Mouse (Mus musculus): ENCODE results near the gene Map3k1. TPM values are rescaled to one million over a fixed set of nuclear protein-coding genes. Genes with fewer than 3 reads are reported as not detected.

The Map3k1 gene
- total RNA-seq, 2 experiments from 2014 or later: 8.8 to 11.1 TPM

GRCm38 (mm10) chr13:111753321-111753720 is 55.5 kb downstream of the Map3k1 start:
- TF ChIP-seq CTCF (IDR thresholded peaks at IDR 0.05): no peak; the same call in 1 of the 2 replicates
- Histone ChIP-seq H3K27ac (no peak overlapping the region), H3K4me3 (no peak overlapping the region)
- intact Hi-C loops (cut with DNase I): no loop called here
- no peak for DNase-seq (ENCODE audit: extremely low spot score in 1 of 2, low spot score in 2 of 2)

- no peak overlapping the region for H3K4me3 ChIP-seq
- intact Hi-C loops (cut with DNase I): loop anchor here (10.0 kb wide), 1 partner anchor 1364 kb away; no protein-coding TSS in a partner anchor
- no peak for TF ChIP-seq CTCF (IDR thresholded peaks at IDR 0.05)
- no peak overlapping the region for H3K27ac ChIP-seq
- DNase-seq (ENCODE audit: extremely low spot score in 1 of 2, low spot score in 2 of 2): no peak
Measured at GRCm38 (mm10) chr13:111748301-111749062, 60.3 kb downstream of the Map3k1 start.

GRCm38 (mm10) chr13:111746831-111747230 is 62.0 kb downstream of the Map3k1 start:
- DNase-seq (ENCODE audit: extremely low spot score in 1 of 2, low spot score in 2 of 2): no peak
- no peak for TF ChIP-seq CTCF (IDR thresholded peaks at IDR 0.05)
- Histone ChIP-seq H3K4me3 (no peak overlapping the region), H3K27ac (no peak overlapping the region)
- intact Hi-C loops (cut with DNase I): loop anchor here (10.0 kb wide), 1 partner anchor 1362 kb away; no protein-coding TSS in a partner anchor

GRCm38 (mm10) chr13:111745216-111745615 is 63.6 kb downstream of the Map3k1 start:
- DNase-seq (ENCODE audit: extremely low spot score in 1 of 2, low spot score in 2 of 2): no peak

GRCm38 (mm10) chr13:111744233-111745000 is 64.4 kb downstream of the Map3k1 start:
- no peak for TF ChIP-seq CTCF (IDR thresholded peaks at IDR 0.05)
- H3K4me3 ChIP-seq: no peak overlapping the region
- H3K27ac ChIP-seq: no peak overlapping the region
- no peak for DNase-seq (ENCODE audit: extremely low spot score in 1 of 2, low spot score in 2 of 2)
- intact Hi-C loops (cut with DNase I): loop anchor here (5.0 to 10.0 kb wide), 3 partner anchors 212 to 1360 kb away; no protein-coding TSS in a partner anchor

More at GRCm38 (mm10) chr13:111745216-111745615, 63.6 kb downstream of the Map3k1 start:
- TF ChIP-seq CTCF (IDR thresholded peaks at IDR 0.05): no peak
- intact Hi-C loops (cut with DNase I): loop anchor here (10.0 kb wide), 1 partner anchor 1360 kb away; no protein-coding TSS in a partner anchor
- Histone ChIP-seq H3K4me3 (no peak overlapping the region), H3K27ac (no peak overlapping the region)

- peak; percentile 31 to 37 for DNase-seq (ENCODE audit: extremely low spot score in 1 of 2, low spot score in 2 of 2)
- TF ChIP-seq CTCF (IDR thresholded peaks at IDR 0.05): peak; percentile 73
- intact Hi-C loops (cut with DNase I): loop anchor here (5.0 to 10.0 kb wide), 3 partner anchors 210 to 1357 kb away; no protein-coding TSS in a partner anchor
- Histone ChIP-seq H3K27ac (no peak overlapping the region), H3K4me3 (no peak overlapping the region)
Measured at GRCm38 (mm10) chr13:111741991-111742615, 66.7 kb downstream of the Map3k1 start.

- intact Hi-C loops (cut with DNase I): loop anchor here (5.0 to 10.0 kb wide), 3 partner anchors 209 to 1357 kb away; no protein-coding TSS in a partner anchor
- no peak for DNase-seq (ENCODE audit: extremely low spot score in 1 of 2, low spot score in 2 of 2)
- TF ChIP-seq CTCF (IDR thresholded peaks at IDR 0.05): no peak
- H3K4me3 ChIP-seq: no peak overlapping the region
- H3K27ac ChIP-seq: no peak overlapping the region
Measured at GRCm38 (mm10) chr13:111741204-111741990, 67.4 kb downstream of the Map3k1 start.

- DNase-seq (ENCODE audit: extremely low spot score in 1 of 2, low spot score in 2 of 2): no peak
- no peak overlapping the region for H3K27ac ChIP-seq
- H3K4me3 ChIP-seq: no peak overlapping the region
- TF ChIP-seq CTCF (IDR thresholded peaks at IDR 0.05): no peak; the same call in 1 of the 2 replicates
- intact Hi-C loops (cut with DNase I): loop anchor here (5.0 kb wide), 1 partner anchor 265 kb away; no protein-coding TSS in a partner anchor
Measured at GRCm38 (mm10) chr13:111726898-111727297, 81.9 kb downstream of the Map3k1 start.

GRCm38 (mm10) chr13:111725165-111726077 is 83.4 kb downstream of the Map3k1 start:
- intact Hi-C loops (cut with DNase I): loop anchor here (1.0 to 5.0 kb wide), 3 partner anchors 38 to 263 kb away; no protein-coding TSS in a partner anchor
- no peak for TF ChIP-seq CTCF (IDR thresholded peaks at IDR 0.05)
- peak overlapping the region; percentile 73 for H3K27ac ChIP-seq
- H3K4me3 ChIP-seq: peak overlapping the region; percentile 94
- DNase-seq (ENCODE audit: extremely low spot score in 1 of 2, low spot score in 2 of 2): peak; percentile 88 to 92

GRCm38 (mm10) chr13:111724811-111725164 is 84.0 kb downstream of the Map3k1 start:
- intact Hi-C loops (cut with DNase I): loop anchor here (1.0 to 5.0 kb wide), 3 partner anchors 37 to 262 kb away; no protein-coding TSS in a partner anchor
- Histone ChIP-seq H3K4me3 (peak overlapping the region; percentile 94), H3K27ac (no peak overlapping the region)
- DNase-seq (ENCODE audit: extremely low spot score in 1 of 2, low spot score in 2 of 2): no peak
- TF ChIP-seq CTCF (IDR thresholded peaks at IDR 0.05): no peak
